Mouse (Mus musculus): ENCODE measurements around the gene Mki67. TPM values are rescaled to one million over a fixed set of nuclear protein-coding genes. Genes with fewer than 3 reads are reported as not detected.

Mki67 gene
- polyA plus RNA-seq, 1 experiment = 2.9 TPM

DNA sequence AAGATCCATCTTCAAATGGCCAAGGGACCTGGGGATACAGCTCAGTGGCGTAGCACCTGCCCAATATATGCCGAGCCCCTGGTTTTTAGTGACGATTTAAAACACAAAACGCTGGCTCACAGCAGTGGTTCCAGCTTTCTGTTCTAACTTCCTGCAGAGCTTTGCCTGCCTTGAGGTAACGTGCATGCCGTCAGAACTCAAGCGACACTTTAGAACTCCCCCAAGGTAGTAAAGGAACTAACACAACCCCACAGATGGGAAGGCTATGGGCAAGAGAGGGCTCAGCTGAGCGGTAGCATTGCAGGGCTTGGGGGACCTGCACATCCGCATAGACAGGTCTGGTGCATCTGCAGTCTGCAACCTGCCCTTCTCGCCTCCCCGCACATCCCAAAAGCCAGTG is 63.4 kb downstream of the Mki67 start:
- TF ChIP-seq POLR2A (IDR thresholded peaks at IDR 0.05; ENCODE audit: control insufficient read depth, low read depth, low read length) (no peak), CTCF (IDR thresholded peaks at IDR 0.05; ENCODE audit: control insufficient read depth, insufficient read depth, insufficient replicate concordance, low read depth, low read length) (no peak)
- no peaks in the 10 kb centered on the region for H3K36me3 ChIP-seq (ENCODE audit: control insufficient read depth, insufficient read depth, low read length)
- H3K27me3 ChIP-seq (ENCODE audit: control insufficient read depth, insufficient read depth, low read length) = no peaks in the 10 kb centered on the region
- no peak overlapping the region for H3K4me3 ChIP-seq (ENCODE audit: control insufficient read depth, low read depth, low read length)
- no peaks in the 10 kb centered on the region for H3K4me1 ChIP-seq (ENCODE audit: control insufficient read depth, insufficient read depth, low read length)
- no peak overlapping the region for H3K27ac ChIP-seq (ENCODE audit: control insufficient read depth, insufficient read depth, low read depth, low read length)

DNA sequence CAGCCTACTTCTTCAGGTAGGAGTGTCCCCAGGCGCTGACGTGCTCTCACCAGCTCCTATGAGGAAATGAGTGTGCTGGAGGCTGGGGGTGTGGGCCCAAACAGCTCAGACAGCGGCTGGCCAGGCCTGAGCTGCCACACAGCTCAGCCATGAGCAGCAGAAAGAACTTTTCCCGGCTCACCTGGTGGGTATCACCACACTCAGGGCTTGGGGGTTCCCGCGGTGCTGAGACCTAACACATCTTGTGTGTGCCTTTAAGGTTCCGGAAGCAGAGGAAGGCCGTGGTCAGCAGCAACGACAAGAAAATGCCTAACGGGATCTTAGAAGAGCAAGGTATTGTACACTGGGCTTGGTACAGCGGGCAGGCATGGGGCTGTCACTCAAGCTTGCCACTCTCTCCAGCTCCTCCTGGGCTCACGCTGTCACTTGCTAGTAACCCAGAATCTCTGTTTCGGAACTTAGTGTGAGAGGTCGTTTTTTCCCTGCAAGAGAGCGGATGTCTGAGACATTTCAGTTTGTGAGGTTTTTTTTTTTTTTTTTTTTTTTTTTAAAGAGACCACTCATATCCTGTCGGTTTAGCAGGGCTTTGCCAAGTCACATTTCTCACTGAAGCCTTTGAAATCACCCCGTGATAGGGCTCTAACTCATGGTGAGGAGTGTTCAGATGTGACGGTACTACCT is 64.2 kb downstream of the Mki67 start:
- H3K36me3 ChIP-seq (ENCODE audit: control insufficient read depth, insufficient read depth, low read length) = no peaks in the 10 kb centered on the region
- no peaks in the 10 kb centered on the region for H3K4me1 ChIP-seq (ENCODE audit: control insufficient read depth, insufficient read depth, low read length)
- no peak for TF ChIP-seq POLR2A (IDR thresholded peaks at IDR 0.05; ENCODE audit: control insufficient read depth, low read depth, low read length)
- TF ChIP-seq CTCF (IDR thresholded peaks at IDR 0.05; ENCODE audit: control insufficient read depth, insufficient read depth, insufficient replicate concordance, low read depth, low read length) = no peak
- no peaks in the 10 kb centered on the region for H3K27me3 ChIP-seq (ENCODE audit: control insufficient read depth, insufficient read depth, low read length)
- no peak overlapping the region for H3K27ac ChIP-seq (ENCODE audit: control insufficient read depth, insufficient read depth, low read depth, low read length)
- H3K4me3 ChIP-seq (ENCODE audit: control insufficient read depth, low read depth, low read length) = no peak overlapping the region

DNA sequence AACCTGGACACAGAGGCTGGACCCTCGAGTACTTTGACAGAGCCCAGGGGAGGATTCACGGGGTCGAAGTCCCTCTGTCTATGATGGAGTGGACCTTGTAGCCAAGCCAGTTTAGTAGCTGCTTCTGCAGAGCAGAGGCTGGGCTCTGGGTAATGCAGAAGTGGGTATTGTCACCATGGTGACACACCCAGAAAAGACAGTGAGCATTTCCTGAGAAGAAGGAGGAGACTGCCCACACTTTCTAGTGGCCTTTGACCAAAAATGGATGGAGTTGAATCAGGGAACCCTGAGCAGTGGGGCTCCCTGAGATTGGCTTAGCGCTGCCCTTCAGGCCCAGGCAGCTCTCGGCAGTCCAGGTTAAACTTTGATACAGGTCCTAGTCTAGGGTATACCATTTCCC is 66.1 kb downstream of the Mki67 start:
- Histone ChIP-seq H3K4me1 (ENCODE audit: control insufficient read depth, insufficient read depth, low read length) (no peaks in the 10 kb centered on the region), H3K27ac (ENCODE audit: control insufficient read depth, insufficient read depth, low read depth, low read length) (no peak overlapping the region), H3K27me3 (ENCODE audit: control insufficient read depth, insufficient read depth, low read length) (no peaks in the 10 kb centered on the region), H3K36me3 (ENCODE audit: control insufficient read depth, insufficient read depth, low read length) (no peaks in the 10 kb centered on the region), H3K4me3 (ENCODE audit: control insufficient read depth, low read depth, low read length) (no peak overlapping the region)
- TF ChIP-seq CTCF (IDR thresholded peaks at IDR 0.05; ENCODE audit: control insufficient read depth, insufficient read depth, insufficient replicate concordance, low read depth, low read length) = no peak
- TF ChIP-seq POLR2A (IDR thresholded peaks at IDR 0.05; ENCODE audit: control insufficient read depth, low read depth, low read length) = no peak

DNA sequence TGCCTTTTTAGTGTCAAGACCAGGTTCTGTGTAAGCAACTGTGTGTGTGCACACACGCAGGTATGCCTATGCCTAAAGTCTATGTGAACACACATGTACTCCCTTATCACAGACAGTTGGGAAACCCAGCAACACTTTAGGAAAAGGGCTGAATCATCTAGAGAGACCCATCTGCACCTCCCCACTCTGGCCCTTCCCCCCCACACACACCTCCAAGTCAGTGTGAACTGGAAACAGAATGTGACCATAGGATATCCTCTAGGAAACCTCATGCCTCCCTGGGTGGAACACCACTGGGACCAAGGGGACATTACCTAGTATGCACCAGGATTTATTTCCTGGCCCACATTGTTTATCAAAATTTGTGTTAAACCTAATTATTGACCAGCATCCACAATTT is 66.9 kb downstream of the Mki67 start:
- no peak overlapping the region for H3K4me3 ChIP-seq (ENCODE audit: control insufficient read depth, low read depth, low read length)
- H3K27ac ChIP-seq (ENCODE audit: control insufficient read depth, insufficient read depth, low read depth, low read length) = no peak overlapping the region
- H3K36me3 ChIP-seq (ENCODE audit: control insufficient read depth, insufficient read depth, low read length) = no peaks in the 10 kb centered on the region
- TF ChIP-seq CTCF (IDR thresholded peaks at IDR 0.05; ENCODE audit: control insufficient read depth, insufficient read depth, insufficient replicate concordance, low read depth, low read length) (no peak), POLR2A (IDR thresholded peaks at IDR 0.05; ENCODE audit: control insufficient read depth, low read depth, low read length) (no peak)
- no peaks in the 10 kb centered on the region for H3K4me1 ChIP-seq (ENCODE audit: control insufficient read depth, insufficient read depth, low read length)
- no peaks in the 10 kb centered on the region for H3K27me3 ChIP-seq (ENCODE audit: control insufficient read depth, insufficient read depth, low read length)

- H3K36me3 ChIP-seq (ENCODE audit: control insufficient read depth, insufficient read depth, low read length) = no peaks in the 10 kb centered on the region
- no peak overlapping the region for H3K27ac ChIP-seq (ENCODE audit: control insufficient read depth, insufficient read depth, low read depth, low read length)
- no peak for TF ChIP-seq POLR2A (IDR thresholded peaks at IDR 0.05; ENCODE audit: control insufficient read depth, low read depth, low read length)
- no peak for TF ChIP-seq CTCF (IDR thresholded peaks at IDR 0.05; ENCODE audit: control insufficient read depth, insufficient read depth, insufficient replicate concordance, low read depth, low read length)
- H3K27me3 ChIP-seq (ENCODE audit: control insufficient read depth, insufficient read depth, low read length) = no peaks in the 10 kb centered on the region
- no peaks in the 10 kb centered on the region for H3K4me1 ChIP-seq (ENCODE audit: control insufficient read depth, insufficient read depth, low read length)
- no peak overlapping the region for H3K4me3 ChIP-seq (ENCODE audit: control insufficient read depth, low read depth, low read length)
Measured at GRCm38 (mm10) chr7:135648821-135649220, 67.3 kb downstream of the Mki67 start.

DNA sequence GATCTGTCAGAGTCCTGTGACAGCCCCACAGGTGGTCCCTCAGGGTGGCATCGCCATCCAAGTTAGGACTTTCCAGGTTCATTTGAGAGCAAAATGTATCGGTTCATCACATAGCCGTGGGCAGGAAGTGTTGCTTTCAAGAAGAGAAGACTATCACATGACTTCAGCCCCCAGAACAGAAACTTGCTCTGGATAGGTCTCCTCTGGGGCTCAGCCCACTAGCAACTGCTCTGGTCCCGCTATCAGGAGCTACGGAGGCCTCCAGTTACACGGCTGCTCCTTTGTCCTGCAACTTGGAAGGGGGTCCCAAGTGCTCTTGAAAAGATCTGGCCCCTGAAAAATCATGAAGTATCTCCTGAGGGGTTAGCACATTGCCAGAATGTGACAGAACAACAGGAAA is 69.2 kb downstream of the Mki67 start:
- no peak overlapping the region for H3K27ac ChIP-seq (ENCODE audit: control insufficient read depth, insufficient read depth, low read depth, low read length)
- H3K4me1 ChIP-seq (ENCODE audit: control insufficient read depth, insufficient read depth, low read length) = no peaks in the 10 kb centered on the region
- no peaks in the 10 kb centered on the region for H3K36me3 ChIP-seq (ENCODE audit: control insufficient read depth, insufficient read depth, low read length)
- TF ChIP-seq POLR2A (IDR thresholded peaks at IDR 0.05; ENCODE audit: control insufficient read depth, low read depth, low read length) (no peak), CTCF (IDR thresholded peaks at IDR 0.05; ENCODE audit: control insufficient read depth, insufficient read depth, insufficient replicate concordance, low read depth, low read length) (no peak)
- no peaks in the 10 kb centered on the region for H3K27me3 ChIP-seq (ENCODE audit: control insufficient read depth, insufficient read depth, low read length)
- H3K4me3 ChIP-seq (ENCODE audit: control insufficient read depth, low read depth, low read length) = no peak overlapping the region

GRCm38 (mm10) chr7:135644452-135644851 is 71.7 kb downstream of the Mki67 start:
- H3K36me3 ChIP-seq (ENCODE audit: control insufficient read depth, insufficient read depth, low read length) = no peaks in the 10 kb centered on the region
- H3K27me3 ChIP-seq (ENCODE audit: control insufficient read depth, insufficient read depth, low read length) = no peaks in the 10 kb centered on the region
- no peak overlapping the region for H3K4me3 ChIP-seq (ENCODE audit: control insufficient read depth, low read depth, low read length)
- no peaks in the 10 kb centered on the region for H3K4me1 ChIP-seq (ENCODE audit: control insufficient read depth, insufficient read depth, low read length)
- no peak overlapping the region for H3K27ac ChIP-seq (ENCODE audit: control insufficient read depth, insufficient read depth, low read depth, low read length)
- TF ChIP-seq CTCF (IDR thresholded peaks at IDR 0.05; ENCODE audit: control insufficient read depth, insufficient read depth, insufficient replicate concordance, low read depth, low read length) (no peak), POLR2A (IDR thresholded peaks at IDR 0.05; ENCODE audit: control insufficient read depth, low read depth, low read length) (no peak)

Data from testis, adult 2 months (tissue).